ENCODE assay signal across 12 mouse cellular contexts in the genomic region with DNA sequence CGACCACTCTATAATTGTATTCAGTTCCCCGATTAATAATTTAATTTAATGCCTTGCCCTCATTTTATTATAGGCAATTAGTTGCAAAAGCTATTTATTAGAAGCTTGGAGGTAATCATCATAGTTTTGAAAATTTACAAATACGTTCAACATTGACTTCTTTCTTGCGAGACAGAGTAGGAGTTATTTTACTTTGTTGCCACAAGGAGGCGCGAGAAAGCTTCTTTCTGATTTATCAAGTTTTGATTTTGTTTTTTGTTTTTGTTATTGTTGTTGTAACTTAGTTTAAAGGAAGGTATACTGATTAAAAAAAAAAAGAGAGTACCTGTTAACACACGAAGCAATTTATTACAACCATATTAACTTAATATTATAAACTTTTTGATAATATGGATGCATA.
DNase-seq lines count a peak whose midpoint lies in the region; ATAC-seq and TF ChIP-seq lines count a peak whose summit lies in the region.
"Had no signal": no experiment of that assay in that cellular context is flagged by ENCODE, and none has a peak within 500 bp of the region (broad histone marks: within the 10 kb centered on the region; RNA-seq: fewer than 3 reads in every experiment).

No protein-coding gene starts in this region.

- no peak overlapping the region for H3K4me2 ChIP-seq in intestine, postnatal 0 days (replicated peaks; ENCODE audit: low read depth)
- H3K4me2 ChIP-seq in intestine, embryonic 16.5 days (ENCODE audit: low read depth, low read length) = no peak overlapping the region
- H3K4me2 ChIP-seq: embryonic facial prominence, embryonic 15.5 days; kidney, embryonic 15.5 days had no signal

- WGBS in intestine, postnatal 0 days = 30% methylated on average over 7 of the region's 7 CpGs
- WGBS in intestine, embryonic 16.5 days = 30% methylated on average over 7 of the region's 7 CpGs

- DNase-seq in thymus, postnatal 4 days = peak; percentile 7
- DNase-seq in thymus, postnatal 10 days (ENCODE audit: low spot score in 2 of 2) = no peak
- peak; percentile 18 for DNase-seq in embryo, embryonic 10 days (ENCODE audit: low spot score)
- DNase-seq in B cell, adult 2 months = no peak
- DNase-seq in testis, postnatal 10 days (ENCODE audit: low spot score) = no peak
- DNase-seq: lung, postnatal 36 days; thymus, adult 2 months had no signal

- H3K9me3 ChIP-seq in intestine, postnatal 0 days (ENCODE audit: control insufficient read depth) = no peaks in the 10 kb centered on the region
- H3K9me3 ChIP-seq in intestine, embryonic 16.5 days (ENCODE audit: control insufficient read depth, low read length) = no peaks in the 10 kb centered on the region
- H3K9me3 ChIP-seq: embryonic facial prominence, embryonic 15.5 days; kidney, embryonic 15.5 days had no signal

- H3K4me3 ChIP-seq in intestine, postnatal 0 days (ENCODE audit: low read depth, low read length) = no peak overlapping the region
- no peak overlapping the region for H3K4me3 ChIP-seq in intestine, embryonic 16.5 days (ENCODE audit: low read length)
- H3K4me3 ChIP-seq: embryonic facial prominence, embryonic 15.5 days; kidney, embryonic 15.5 days had no signal

- H3K36me3 ChIP-seq in intestine, postnatal 0 days (ENCODE audit: control insufficient read depth, insufficient read depth) = no peaks in the 10 kb centered on the region
- H3K36me3 ChIP-seq in intestine, embryonic 16.5 days (ENCODE audit: control insufficient read depth, insufficient read depth, low read length) = no peaks in the 10 kb centered on the region
- H3K36me3 ChIP-seq: kidney, embryonic 15.5 days had no signal

- no peak for ATAC-seq in intestine, postnatal 0 days
- ATAC-seq in intestine, embryonic 16.5 days = no peak
- no peak for ATAC-seq in granulocyte monocyte progenitor cell, adult 5-6 weeks (replicated peaks; ENCODE audit: poor library complexity, severe bottlenecking)

- no peaks in the 10 kb centered on the region for H3K27me3 ChIP-seq in intestine, postnatal 0 days (replicated peaks; ENCODE audit: control insufficient read depth, insufficient read depth, low read length)
- H3K27me3 ChIP-seq in intestine, embryonic 16.5 days (replicated peaks; ENCODE audit: control insufficient read depth, insufficient read depth, low read length) = no peaks in the 10 kb centered on the region
- H3K27me3 ChIP-seq: embryonic facial prominence, embryonic 15.5 days; kidney, embryonic 15.5 days had no signal

- no peak overlapping the region for H3K27ac ChIP-seq in intestine, postnatal 0 days (ENCODE audit: low read depth, low read length)
- no peak overlapping the region for H3K27ac ChIP-seq in intestine, embryonic 16.5 days (ENCODE audit: low read length)
- H3K27ac ChIP-seq: embryonic facial prominence, embryonic 15.5 days; kidney, embryonic 15.5 days had no signal

- no peak overlapping the region for H3K9ac ChIP-seq in intestine, postnatal 0 days (ENCODE audit: low read depth, low read length)
- H3K9ac ChIP-seq in intestine, embryonic 16.5 days (ENCODE audit: low read depth, low read length) = no peak overlapping the region
- H3K9ac ChIP-seq: embryonic facial prominence, embryonic 15.5 days; kidney, embryonic 15.5 days had no signal

- TF ChIP-seq CTCF in intestine, postnatal 0 days (IDR thresholded peaks at IDR 0.05; ENCODE audit: low read depth) = peak; percentile 60

- no peaks in the 10 kb centered on the region for H3K4me1 ChIP-seq in intestine, postnatal 0 days (replicated peaks; ENCODE audit: control insufficient read depth, insufficient read depth, low read length)
- no peaks in the 10 kb centered on the region for H3K4me1 ChIP-seq in intestine, embryonic 16.5 days (ENCODE audit: control insufficient read depth, insufficient read depth, low read length)
- H3K4me1 ChIP-seq: embryonic facial prominence, embryonic 15.5 days; kidney, embryonic 15.5 days had no signal

Comparison
In these comparisons a context has a peak if more than half of its experiments do, and no peak if none do; other contexts are left out.
1. DNase-seq: peak in thymus, postnatal 4 days (single experiment) and embryo, embryonic 10 days (single experiment); none in thymus, postnatal 10 days (0 of 2), B cell, adult 2 months (0 of 2) and testis, postnatal 10 days (single experiment).